Mouse (Mus musculus) urinary bladder, postnatal 10 days (tissue): ENCODE measurements around the gene Sgta.

Experiments
- DNase-seq: peaks from one replicate; pipeline ENCODE4 v3.0.0; 2022; ENCODE audit warnings: low spot score

Sgta gene

DNA sequence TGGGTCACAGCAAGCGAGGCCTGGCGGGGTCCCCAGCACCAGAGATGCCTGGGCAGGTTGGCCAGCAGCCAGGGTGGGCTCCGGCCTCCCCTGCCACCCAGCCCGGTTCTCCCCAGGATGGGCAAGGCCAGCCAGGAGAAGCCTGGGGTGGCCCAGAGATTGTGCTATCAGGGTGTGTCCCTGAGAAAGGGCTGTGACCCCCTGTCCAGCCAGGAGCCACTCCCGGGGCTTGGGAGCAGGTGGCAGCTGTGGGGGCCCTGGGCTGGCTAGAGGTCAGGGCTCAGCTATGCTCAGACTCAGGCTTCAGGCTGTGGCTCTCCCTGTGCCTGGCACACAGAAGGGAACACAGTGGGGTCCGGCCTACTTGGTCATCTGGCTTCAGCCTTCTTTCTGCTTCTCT, 40.3 kb downstream of the Sgta start:
- no peak for DNase-seq

DNA sequence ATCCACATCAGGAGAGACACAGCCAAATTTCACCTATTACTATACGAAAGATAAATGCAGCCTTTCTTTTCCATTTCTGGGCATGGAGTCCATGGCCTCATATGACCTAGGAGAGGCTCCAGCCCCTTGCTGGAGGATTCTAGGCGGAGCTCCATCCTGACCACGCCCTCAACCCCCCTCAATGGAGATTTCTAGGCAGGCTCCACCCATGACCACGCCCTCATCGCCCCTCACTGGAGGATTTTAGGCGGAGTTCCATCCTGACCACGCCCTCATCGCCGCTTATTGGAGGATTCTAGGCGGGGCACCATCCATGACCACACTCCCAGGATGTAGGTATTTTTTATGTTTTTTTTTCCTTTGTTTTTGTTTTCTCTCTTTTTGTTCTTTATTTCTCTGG, 41.7 kb downstream of the Sgta start:
- no peak for DNase-seq

DNA sequence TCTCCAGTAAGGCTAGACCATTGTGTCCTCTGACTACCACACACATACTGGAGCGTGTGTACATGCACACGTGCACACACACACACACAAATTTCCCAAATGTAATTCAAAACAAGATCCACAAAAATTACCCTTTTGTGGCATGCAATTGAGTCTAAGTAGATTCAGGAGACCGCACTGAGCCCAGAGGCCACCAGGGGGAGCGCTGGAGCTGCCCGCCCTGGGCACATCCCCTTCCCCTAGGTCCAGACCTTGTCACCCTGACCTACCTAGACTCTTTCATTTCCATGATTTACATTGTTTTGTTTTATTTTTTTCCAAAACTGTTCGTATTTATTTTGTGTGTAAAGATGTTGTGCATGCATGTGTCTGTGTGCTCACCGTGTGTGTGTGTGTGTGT, 43.3 kb downstream of the Sgta start:
- DNase-seq, result no peak

DNA sequence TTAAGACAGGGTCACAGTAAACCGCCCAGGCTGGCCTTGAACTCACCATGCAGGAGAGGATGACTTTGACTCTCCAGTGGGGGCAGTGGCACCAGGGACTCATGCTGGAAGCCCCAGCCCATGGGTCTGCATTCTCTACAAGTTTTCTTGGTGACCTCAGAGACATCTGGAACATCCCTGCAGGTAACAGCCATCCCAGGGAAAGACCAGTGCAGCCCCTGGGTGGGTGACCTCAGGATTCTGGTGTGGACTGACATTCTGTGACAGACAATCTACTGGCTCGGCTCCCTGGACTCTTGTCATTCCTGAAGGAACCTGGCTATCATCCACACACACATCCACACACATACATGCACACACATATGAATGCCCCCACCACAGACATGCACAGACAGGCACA, 44.3 kb downstream of the Sgta start:
- DNase-seq, result no peak

DNA sequence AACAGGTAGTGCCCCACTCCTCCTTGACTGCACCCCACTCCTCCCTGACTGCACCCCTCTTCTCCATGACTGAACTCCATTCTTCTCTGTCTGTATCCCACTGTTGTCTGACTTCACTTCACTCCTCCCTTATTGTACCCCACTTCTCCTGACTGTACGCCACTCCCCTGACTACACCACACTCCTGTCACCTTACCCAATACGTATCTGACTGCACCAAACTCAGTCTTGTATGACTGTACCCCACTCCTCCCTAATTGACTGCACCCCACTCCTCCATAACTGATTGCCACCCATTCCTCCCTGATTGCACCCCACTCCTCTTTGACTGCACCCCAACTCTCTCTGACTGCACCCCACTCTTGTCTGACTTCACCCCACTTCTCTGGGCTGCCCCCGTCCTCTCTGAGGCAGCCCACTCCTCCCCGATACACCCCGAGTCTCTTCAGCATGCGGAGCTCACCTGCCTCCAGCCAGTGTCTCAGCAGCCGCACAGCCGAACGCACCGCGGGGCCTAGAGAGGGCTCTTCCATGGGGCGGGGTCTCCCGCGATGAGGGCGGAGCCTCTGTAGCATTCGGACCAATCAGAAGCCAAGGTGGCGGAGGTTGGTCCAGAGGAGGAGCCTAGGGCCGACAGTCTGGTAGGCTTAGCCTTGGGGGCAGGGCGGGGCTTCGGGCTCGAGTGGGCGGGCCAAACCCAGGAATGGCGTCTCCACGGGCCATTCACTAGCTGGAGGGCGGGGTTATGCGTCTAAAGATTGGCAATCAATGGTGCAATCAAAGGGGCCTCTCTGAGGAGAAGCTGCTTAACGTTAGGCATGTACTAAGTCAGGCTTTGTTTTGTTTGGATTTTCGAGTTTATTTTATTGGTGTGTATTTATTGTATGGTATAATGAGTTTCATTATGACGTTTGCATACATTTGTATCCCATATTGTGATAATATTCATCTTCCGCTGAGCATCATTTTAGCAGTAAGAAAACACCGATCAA, 45.3 kb downstream of the Sgta start, which contains the start of gene Gng7:
Gng7 (minus strand) TSS at position 553 of the 992 bp plus-strand sequence.
- peak; percentile 78 for DNase-seq

DNA sequence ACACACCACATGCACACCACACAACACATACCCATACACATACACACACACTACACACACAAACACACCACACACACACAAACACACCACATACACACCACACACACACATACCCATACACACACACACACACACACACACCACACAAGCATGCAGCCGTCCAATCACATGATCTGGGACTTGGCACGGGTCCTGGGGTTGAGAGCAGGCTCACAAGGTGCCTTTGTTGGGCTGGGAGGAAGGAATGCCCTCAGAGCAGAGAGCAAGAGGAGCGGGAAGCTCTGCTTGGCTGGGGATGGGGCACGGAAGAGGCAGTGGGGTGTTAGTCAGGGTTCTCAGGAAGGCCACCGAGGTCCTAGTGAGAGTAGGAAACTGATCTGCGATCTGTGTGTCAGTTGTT, 49.1 kb downstream of the Sgta start:
- no peak for DNase-seq

DNA sequence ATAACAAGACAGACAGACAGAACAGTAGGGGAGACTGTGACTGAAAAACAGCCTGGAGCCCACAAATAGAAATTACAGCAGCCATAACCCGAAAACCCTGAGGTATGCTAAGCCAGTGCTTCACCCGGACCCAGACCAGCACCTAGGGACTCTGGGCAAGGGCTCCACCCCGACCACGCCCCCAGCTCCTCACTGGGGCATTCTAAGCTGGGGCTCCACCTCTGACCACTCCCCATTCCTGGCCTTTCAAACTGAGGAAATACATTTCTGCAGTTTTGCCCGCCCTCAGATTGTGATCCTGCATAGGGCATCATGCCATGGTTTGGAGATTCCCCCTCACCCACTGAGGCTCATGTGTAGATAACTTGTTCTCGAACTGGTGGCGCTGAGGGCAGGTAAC, 52.7 kb downstream of the Sgta start:
- no peak for DNase-seq

DNA sequence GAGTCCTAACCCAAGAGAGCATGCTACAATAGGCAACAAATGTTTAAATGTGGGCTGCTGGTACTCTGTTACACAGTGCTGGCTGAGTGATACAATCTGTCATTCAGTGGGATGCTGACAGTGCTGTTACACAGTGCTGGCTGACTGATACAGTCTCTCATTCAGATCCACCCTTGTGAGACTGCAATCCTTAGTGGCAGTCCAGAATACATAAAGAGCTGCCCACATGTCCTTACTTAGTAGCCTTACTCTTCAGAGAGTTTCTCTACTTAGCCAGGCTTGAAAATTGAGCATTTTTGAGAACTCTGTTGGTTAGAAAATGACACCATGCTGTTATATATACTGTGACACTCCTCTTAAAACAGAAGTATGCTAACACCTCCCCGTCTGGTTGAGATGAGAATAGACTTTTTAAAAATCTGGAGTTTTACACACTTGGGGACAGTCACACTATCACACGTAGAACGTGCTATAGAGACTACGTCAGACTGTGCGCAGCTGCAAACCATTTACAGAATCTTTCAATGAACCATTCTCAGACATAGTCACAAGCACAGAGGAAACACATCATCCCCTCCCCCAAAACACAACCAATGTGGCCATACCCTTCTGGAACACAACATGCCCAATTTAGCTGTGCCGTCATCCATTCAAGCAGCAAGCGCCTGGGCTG, 53.8 kb downstream of the Sgta start:
- no peak for DNase-seq

DNA sequence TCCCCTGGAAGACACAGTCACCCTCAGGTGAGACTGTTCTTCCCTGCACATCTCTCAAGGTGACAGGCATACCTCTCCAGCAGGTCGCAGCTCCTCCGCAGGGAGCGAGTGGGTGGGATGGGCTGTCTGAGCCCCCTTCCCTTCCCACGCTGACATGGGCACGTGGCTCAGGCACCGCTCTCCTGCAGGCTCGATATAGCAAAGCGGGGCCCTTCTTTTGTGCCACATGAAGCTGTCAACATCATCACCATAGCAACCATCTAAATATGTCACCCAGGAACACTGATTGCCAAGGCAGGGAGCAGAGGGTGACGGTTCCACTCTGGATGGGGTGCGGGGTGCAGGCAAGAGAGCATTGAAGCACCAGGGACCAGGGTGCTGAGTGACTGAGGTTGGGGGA, 58.8 kb downstream of the Sgta start:
- DNase-seq, result no peak

DNA sequence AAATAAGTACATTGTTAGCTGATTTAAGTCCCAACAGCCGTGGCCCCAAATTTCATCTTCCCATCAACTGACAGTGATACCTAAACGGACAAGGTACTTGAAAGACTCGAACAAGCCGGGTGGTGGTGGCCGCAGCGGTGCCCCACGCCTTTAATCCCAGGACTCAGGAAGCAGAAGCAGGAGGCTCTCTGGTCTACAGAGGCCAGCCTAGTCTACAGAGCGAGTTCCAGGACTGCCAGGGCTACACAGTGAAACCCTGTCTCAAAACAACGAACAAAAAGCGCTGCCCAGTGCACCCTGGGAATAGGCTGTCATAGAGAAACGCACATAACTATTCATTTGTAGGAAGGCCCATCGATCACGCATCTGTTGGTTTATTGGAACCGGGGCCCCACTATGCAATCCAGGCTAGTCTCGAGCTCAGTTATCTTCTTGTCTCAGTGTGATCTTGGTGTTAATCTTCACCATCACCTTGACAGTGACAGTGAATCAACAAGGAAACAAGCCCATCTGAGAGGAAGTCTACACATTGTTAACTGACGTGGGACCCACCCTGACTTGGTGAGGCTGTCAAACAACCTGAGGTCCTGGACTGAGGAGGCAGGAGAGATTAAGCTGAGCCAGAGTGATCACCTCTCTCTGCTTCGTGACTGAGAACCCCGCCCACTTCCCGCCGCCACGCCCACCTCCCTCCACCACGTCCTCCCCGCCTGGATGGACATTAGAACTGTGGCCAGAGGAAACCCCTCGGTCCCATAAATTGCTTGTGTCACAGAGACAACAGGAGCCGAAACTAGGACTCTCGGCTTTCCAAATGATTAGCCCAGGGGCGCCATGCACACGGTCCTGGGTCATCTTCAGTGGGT, 59.6 kb downstream of the Sgta start:
- DNase-seq, result no peak

DNA sequence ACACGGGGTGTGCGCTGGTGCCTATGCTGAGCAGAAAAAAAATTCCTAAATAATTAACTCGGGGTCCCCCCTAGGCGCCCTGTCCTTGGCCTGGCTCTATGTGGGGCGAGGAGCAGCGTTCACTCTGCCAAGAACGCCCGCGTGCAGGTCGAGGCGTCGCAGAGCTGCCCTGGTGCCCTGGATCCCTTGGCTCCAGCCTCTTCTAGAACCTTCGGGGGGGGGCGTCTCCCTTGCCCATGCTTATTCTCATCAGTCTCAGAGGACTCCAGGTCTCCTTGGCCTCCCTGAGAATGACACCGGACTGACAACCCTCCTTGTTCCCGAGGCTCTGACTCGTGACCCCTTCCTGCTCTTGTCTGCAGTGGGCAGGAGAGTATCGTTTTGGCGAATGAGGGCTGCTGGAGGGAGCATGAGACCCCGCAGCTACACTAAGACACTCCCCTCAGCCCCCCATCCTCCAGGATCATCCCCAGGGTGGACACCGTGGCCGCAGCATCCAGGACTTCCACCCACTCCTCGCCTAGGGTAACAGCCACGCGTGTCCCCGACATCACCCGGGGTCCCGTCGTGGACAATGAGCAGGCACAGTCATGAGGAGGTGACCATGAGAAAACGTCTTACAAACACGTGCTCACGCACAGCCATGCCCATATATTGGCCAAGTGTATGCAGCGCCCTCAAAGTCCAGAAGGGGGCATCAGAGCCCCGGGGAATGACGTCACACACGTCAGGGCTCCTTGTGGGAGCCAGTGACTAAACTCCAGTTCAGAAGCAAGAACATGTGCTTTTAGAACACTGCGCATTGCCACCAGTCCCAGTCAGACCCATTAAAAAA, 60.4 kb downstream of the Sgta start:
- no peak for DNase-seq

DNA sequence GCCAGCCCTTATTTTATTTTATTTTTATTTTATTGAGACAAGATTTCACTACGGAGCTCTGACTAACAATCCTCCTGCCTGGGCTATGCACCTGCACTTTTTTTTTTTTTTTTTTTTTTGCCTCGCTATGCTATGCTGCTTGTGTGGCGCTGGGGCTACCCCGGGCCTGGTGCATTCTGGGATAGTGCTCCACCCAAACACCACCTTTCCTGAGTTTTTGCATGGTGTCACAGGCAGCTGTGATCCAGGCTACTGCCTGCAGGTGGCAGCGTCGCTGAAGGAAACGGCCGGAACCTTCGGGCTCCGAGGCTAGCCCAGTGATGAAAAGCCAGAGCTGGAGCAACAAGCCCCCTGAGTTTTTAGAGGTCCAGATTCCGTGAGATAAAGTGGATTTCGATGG, 61.2 kb downstream of the Sgta start:
- no peak for DNase-seq

DNA sequence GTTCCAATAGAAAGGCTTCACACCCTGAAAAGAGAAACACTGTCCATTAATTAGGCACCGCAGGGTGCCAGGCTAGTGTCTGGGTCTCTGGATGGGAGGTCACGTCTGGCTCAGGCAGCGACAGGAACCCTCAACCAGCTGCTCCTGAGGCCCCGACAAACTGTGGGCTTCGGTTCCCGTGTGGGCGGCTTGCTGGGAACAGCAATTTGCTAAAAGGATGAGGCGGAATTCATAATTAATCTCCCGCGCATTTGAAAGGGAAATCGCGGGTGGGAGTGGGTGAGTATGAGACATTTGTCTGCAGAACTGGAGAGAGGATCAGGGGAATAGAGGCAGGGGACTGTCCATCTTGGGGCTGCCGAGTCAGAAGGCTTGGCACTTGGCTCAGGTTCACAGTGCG, 62.0 kb downstream of the Sgta start:
- no peak for DNase-seq

DNA sequence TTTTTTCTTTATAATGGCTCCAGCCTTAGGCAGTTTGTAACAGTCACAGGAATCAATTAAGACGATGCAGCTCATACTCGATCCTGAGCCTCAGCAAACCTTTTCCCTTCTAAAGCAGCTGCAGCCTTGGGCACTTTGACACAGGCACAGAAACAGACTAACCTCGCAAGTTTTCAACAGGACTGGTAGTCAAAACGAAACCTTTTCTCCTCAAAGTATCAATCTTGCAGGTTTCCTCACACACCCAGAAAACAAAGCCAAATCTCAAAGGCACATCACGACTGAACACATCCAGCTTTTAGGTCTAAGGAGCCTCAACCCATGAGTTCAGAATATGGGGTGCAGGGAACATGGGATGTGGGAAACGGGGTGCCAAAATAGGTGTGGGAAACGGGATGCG, 62.6 kb downstream of the Sgta start:
- DNase-seq, result no peak

DNA sequence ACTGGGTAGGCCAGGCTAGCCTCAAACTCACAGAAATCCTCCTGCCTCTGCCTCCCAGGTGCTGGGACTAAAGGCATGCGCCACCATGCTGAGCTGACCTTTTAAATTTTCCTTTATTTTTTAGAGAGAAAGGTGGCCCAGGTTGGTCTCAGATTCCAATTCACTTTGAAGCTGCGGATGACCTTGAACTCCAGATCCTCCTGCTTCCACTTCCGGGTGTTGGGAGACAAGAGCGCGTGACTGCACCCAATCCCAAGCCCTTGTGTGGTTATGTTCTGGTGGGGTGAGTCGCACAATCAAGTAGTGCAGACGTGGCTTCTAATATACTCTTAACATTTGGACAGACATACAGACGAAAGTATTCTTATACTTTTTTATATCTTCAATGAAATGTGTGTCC, 63.5 kb downstream of the Sgta start:
- no peak for DNase-seq

DNA sequence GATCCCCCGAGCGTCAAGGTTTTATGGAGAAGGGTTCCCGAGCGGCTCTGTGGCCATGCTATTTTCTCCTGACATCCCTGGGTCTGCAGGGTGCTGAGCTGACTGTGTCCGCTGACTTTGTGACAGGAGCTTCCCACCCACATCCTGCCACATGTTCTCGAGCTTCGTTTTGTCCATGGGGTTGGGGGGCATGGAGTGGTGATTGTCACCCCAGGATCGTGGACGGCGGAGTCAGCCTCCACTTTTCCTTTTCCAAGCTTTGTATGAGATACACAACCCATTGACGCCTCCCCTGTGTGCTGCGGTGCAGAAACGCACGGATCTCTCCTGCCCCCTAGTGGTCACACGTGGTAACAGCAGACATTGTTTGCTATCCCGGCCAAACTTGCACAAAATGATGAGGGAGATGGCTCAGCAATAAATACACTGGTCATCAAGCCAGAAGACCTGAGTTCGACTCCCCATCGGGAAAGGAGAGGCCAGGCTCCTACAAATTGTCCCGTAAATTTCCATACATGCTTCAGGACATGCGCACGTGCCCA, 64.8 kb downstream of the Sgta start:
- peak; percentile 59 for DNase-seq

DNA sequence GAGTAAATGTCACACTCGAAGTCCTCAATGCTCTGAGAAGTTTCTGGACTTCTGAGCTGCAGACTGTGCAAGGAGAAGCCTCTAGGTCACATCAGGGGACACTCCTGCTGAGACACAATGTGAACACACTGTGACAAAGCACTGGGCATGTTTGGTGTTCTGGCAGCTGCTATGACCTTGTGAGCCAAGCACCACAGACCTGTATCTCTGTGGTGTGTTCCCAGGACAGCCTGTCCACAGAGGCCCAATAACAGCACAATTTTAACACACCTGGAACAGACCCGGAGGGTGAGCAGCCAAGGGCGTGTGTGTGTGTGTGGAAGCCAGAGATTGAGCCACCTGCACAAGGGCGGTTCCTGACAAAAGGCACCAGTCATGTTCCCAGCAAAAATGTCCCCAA, 65.4 kb downstream of the Sgta start:
- DNase-seq, result no peak
